Mouse (Mus musculus) small intestine, adult 2 months (tissue): Measurements from ENCODE around the gene Tcl1b5. TPM values are rescaled to one million over a fixed set of nuclear protein-coding genes. Genes with fewer than 3 reads are reported as not detected.

ENCODE experiments used
- H3K27ac ChIP-seq: fragments of 200-500 bp; 2 replicates; pipeline ENCODE4 v1.5.1; 2012; ENCODE audit warnings: low read depth, low read length, control low read depth, inconsistent platforms; ENCODE audit not compliant: insufficient read depth
- H3K27me3 ChIP-seq: fragments of 200-500 bp; 2 replicates; pipeline ENCODE4 v1.6.1; 2012; ENCODE audit warnings: mild to moderate bottlenecking, moderate library complexity, low read length, inconsistent platforms; ENCODE audit not compliant: control insufficient read depth, insufficient read depth
- H3K36me3 ChIP-seq: fragments of 200-500 bp; 2 replicates; pipeline ENCODE4 v1.6.1; 2012; ENCODE audit warnings: mild to moderate bottlenecking, low read length, control low read depth, inconsistent platforms; ENCODE audit not compliant: control insufficient read depth, insufficient read depth
- H3K4me1 ChIP-seq: fragments of 200-500 bp; 2 replicates; pipeline ENCODE4 v1.6.1; 2012; ENCODE audit warnings: low read length, inconsistent platforms, mixed read lengths; ENCODE audit not compliant: control insufficient read depth, insufficient read depth, insufficient read length
- H3K4me3 ChIP-seq: fragments of 200-500 bp; 2 replicates; pipeline ENCODE4 v1.5.1; 2012; ENCODE audit warnings: low read depth, mild to moderate bottlenecking, control low read depth, inconsistent platforms, low read length, moderate library complexity
- CTCF ChIP-seq: fragments of 200-500 bp; IDR thresholded peaks from 2 replicates; pipeline ENCODE4 v1.5.1; 2012; ENCODE audit warnings: low read depth, mild to moderate bottlenecking, control low read depth, inconsistent platforms, low read length, moderate library complexity, mixed read lengths; ENCODE audit not compliant: insufficient replicate concordance, insufficient read length; ENCODE audit errors: extremely low read depth
- POLR2A ChIP-seq: fragments of 200-500 bp; IDR thresholded peaks from 2 replicates; pipeline ENCODE4 v1.6.1; 2012; ENCODE audit warnings: low read depth, mild to moderate bottlenecking, control low read depth, inconsistent platforms, low read length, moderate library complexity
- WGBS: fragments of 180-500 bp; shearing (Covaris S2); methylation state at CpG from one replicate; pipeline ENCODE4 v1.1.7; 2018; 5-methylcytosine and 5-hydroxymethylcytosine counted together
- polyA plus RNA-seq: library from polyadenylated mRNA; depleted of rRNA; stranded (reverse); fragments of >200 nt; gene quantifications from 2 replicates; pipeline ENCODE4 v1.2.3, GENCODE M21; 2012; rRNA removed

The Tcl1b5 gene
- polyA plus RNA-seq, 1 experiment: not detected

- WGBS: 47% methylated on average over 16 of the region's 16 CpGs
- Histone ChIP-seq H3K27ac (no peak overlapping the region), H3K4me1 (no peaks in the 10 kb centered on the region), H3K27me3 (no peaks in the 10 kb centered on the region), H3K4me3 (no peak overlapping the region), H3K36me3 (no peaks in the 10 kb centered on the region)
- TF ChIP-seq POLR2A (no peak), CTCF (no peak)
Measured at GRCm38 (mm10) chr12:105224621-105225320, 48.6 kb downstream of the Tcl1b5 start.

Other genes with a start within 250 kb of the Tcl1b5 start
- gene Syne3, start 166.5 kb upstream of the Tcl1b5 start, polyA plus RNA-seq: 0.88 and 1.3 TPM in 2 replicates
- 74.3 and 82.0 TPM in 2 replicates for gene Glrx5, start 143.7 kb upstream of the Tcl1b5 start, polyA plus RNA-seq
- not detected in 2 replicates for gene Tcl1b2, start 30.3 kb upstream of the Tcl1b5 start, polyA plus RNA-seq
- not detected in 2 replicates for gene Tcl1b1, start 16.7 kb upstream of the Tcl1b5 start, polyA plus RNA-seq
- gene Tcl1b3, start 14.7 kb downstream of the Tcl1b5 start, polyA plus RNA-seq: not detected in 2 replicates
- not detected in 2 replicates for gene Tcl1b4, start 25.6 kb downstream of the Tcl1b5 start, polyA plus RNA-seq
- not detected in 2 replicates for gene Tcl1, start 46.4 kb downstream of the Tcl1b5 start, polyA plus RNA-seq
- 0.05 TPM in 1 of 2 replicates, not detected in the other for gene Tunar, start 157.5 kb downstream of the Tcl1b5 start, polyA plus RNA-seq